Mouse (Mus musculus) cerebellum, adult 2 months (tissue): Measurements from ENCODE around the gene Hectd4.

Experiments used
- CTCF ChIP-seq: fragments of 200-500 bp; IDR thresholded peaks from 2 replicates; pipeline ENCODE4 v1.5.1; 2011; ENCODE audit warnings: low read depth, mild to moderate bottlenecking, control low read depth, low read length, moderate library complexity, borderline replicate concordance; ENCODE audit not compliant: insufficient read depth
- POLR2A ChIP-seq: fragments of 200-500 bp; IDR thresholded peaks from 2 replicates; pipeline ENCODE4 v1.6.1; 2011; ENCODE audit warnings: low read length, control low read depth, borderline replicate concordance; ENCODE audit not compliant: insufficient read depth

GRCm38 (mm10) chr5:121280456-121280855, 60.4 kb downstream of the Hectd4 start:
- TF ChIP-seq POLR2A: no peak
- TF ChIP-seq CTCF: no peak
